Mouse (Mus musculus): ENCODE measurements around the gene Trim24.
"Not testable (repeated sequence)": the region's sequence is repeated elsewhere in the genome, so short reads cannot be mapped to it uniquely, and the experiment has no call there.

Gene Trim24

GRCm38 (mm10) chr6:37870245-37871136, at the start of gene Trim24:
TSS of gene Trim24 (plus strand) at chr6:37870811.
- peak; percentile 97 to 98 for DNase-seq (ENCODE audit: inconsistent age in 2 of 2, low spot score in 1 of 2)

DNA sequence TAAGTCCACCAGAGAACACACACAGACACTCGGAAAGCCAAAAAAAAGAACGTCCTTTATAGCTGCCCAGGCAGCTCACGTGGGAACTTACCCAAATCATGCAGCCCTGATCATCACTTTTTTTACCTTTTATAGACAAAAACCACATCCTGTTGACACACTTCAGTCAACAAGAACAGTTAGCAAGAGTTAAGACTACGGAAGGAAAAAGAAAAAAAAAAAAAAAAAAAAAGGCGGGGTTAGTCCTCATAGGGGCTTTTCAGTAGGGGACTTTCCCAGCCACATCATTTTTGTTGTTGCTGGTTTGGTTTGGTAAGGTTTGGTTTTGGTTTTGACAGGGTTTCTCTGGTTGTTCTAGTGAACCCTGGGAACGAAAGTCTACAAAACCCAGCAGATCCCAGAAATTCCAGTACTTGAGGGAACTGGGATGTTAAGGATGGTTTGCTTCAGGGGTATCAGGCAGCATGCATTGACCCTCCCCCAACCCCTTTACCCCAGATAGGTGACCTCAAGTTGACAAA, 49.0 kb upstream of the Trim24 start:
- no peak for DNase-seq (ENCODE audit: inconsistent age in 2 of 2, low spot score in 1 of 2)

GRCm38 (mm10) chr6:37822390-37822789, 48.2 kb upstream of the Trim24 start:
- no peak for DNase-seq (ENCODE audit: inconsistent age in 2 of 2, low spot score in 1 of 2)

- DNase-seq (ENCODE audit: inconsistent age in 2 of 2, low spot score in 1 of 2) = no peak
Measured at GRCm38 (mm10) chr6:37823731-37824130, 46.9 kb upstream of the Trim24 start.

DNA sequence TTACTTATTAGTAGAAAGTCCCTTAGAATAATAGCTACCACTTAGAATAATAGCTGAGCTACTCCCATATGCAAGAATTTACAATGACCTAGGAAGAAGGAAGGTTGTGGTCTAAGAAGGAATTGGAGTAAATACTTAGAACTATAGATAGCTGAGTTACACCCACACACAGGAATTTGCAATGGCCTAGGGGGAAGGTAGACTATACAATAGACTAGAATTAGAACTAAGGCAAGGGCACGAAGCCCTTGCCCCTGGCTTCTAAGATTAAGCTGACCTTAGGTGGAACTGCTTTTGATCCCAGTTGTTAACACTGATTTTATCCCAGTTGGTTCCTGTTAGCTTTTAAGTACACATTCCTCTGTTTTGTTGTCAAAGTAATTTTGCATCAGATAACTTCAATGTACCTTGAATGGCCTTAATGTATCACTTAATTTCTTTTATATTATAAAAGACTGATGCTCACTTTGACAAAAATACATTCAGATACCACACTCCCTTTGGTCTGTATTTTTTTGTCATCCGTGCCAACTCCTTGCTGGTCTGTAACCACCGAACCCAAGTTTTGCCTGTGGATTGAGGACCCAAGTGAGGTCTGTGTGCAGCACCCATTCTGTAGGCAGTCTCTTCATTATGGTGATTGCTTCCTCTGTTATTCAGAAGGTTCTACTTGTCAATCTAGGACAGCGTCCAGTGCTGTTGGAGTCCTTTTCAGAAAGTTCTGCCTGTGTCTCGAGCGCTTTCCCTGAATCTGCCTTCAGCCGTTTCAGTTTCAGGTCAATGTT, 45.1 kb upstream of the Trim24 start:
- DNase-seq (ENCODE audit: inconsistent age in 2 of 2, low spot score in 1 of 2) = not testable (repeated sequence)

DNA sequence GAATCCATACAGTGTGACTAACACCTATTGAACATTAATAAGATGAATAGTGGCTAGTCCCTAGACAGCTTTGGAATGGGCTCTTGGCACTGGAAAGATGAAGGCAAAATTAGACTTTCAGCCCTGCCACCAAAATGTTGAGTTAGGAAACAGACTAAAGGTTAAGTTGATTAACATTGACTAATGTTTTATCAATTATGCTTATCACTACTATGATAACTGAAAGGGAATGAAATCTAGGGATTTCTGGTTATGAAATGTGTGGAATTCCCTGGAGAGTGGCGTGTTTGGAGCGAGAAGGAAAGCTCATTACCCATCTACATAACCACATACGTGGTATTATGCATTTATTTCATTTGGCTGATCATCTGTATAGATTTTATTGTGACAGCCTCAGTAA, 41.7 kb upstream of the Trim24 start:
- no peak for DNase-seq (ENCODE audit: inconsistent age in 2 of 2, low spot score in 1 of 2)

GRCm38 (mm10) chr6:37829631-37830030, 41.0 kb upstream of the Trim24 start:
- DNase-seq (ENCODE audit: inconsistent age in 2 of 2, low spot score in 1 of 2) = no peak

DNA sequence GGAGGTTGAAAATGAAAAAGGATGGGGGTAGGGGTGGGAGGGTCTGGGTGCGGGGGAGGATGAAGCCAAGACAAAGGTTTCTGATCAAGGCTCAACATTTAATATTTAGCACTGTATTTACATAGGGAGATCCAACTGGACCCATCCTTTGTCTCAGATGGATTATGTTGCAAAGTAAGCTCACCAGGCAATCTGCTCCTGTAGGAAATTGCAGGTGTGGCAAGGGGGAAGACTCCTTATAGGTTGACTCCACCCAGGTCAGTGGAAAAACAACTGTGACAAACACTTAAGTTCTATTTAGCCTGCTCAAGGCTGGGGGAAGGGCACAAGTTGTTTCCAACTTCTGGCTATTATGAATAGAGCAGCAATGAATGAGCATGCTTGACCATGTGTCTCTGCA, 36.9 kb upstream of the Trim24 start:
- DNase-seq (ENCODE audit: inconsistent age in 2 of 2, low spot score in 1 of 2) = no peak

- not testable (repeated sequence) for DNase-seq (ENCODE audit: inconsistent age in 2 of 2, low spot score in 1 of 2)
Measured at GRCm38 (mm10) chr6:37836951-37837565, 33.6 kb upstream of the Trim24 start.

GRCm38 (mm10) chr6:37842779-37843605, 27.6 kb upstream of the Trim24 start:
- no peak for DNase-seq (ENCODE audit: inconsistent age in 2 of 2, low spot score in 1 of 2)

- no peak for DNase-seq (ENCODE audit: inconsistent age in 2 of 2, low spot score in 1 of 2)
Measured at GRCm38 (mm10) chr6:37843647-37844273, 26.9 kb upstream of the Trim24 start.

- not testable (repeated sequence) for DNase-seq (ENCODE audit: inconsistent age in 2 of 2, low spot score in 1 of 2)
Measured at GRCm38 (mm10) chr6:37844947-37845346, 25.7 kb upstream of the Trim24 start.

DNA sequence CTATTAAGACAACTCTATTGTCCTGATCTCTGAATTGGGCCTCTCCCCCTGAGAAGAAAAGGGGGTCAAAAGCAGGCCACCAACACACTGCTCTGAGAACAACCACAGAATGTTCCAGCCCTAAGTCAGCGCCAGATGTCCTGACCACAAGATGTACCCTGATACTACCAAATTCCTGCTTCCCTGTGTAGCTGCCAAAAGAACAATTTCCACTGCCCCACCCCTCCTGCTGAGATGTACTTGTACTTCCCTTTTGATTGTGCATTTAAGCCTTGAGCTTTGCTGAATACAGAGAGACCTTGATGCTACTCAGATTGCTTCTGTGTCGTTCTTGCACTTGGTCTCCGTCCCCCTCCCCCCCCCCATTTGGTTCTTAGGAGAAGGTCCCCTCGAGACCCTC, 23.1 kb upstream of the Trim24 start:
- not testable (repeated sequence) for DNase-seq (ENCODE audit: inconsistent age in 2 of 2, low spot score in 1 of 2)

DNA sequence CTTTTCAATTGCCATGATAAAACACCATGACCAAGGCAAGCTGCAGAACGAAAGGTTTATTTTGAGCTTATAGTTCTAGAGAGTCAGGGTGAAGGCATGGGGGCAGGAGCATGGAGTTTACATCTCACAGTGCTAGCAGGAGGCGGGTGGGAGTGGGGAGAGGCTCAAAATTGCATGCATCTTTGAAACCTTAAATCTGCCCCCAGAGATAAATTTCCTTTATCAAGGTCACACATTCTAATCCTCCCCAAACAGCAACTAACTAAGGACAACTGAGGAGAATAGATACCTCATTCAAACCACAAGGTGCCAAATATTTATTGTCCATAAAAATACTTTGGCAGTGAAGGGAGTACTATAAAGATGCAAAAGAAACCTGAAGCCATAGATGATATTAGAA, 19.3 kb upstream of the Trim24 start:
- DNase-seq (ENCODE audit: inconsistent age in 2 of 2, low spot score in 1 of 2) = no peak

DNA sequence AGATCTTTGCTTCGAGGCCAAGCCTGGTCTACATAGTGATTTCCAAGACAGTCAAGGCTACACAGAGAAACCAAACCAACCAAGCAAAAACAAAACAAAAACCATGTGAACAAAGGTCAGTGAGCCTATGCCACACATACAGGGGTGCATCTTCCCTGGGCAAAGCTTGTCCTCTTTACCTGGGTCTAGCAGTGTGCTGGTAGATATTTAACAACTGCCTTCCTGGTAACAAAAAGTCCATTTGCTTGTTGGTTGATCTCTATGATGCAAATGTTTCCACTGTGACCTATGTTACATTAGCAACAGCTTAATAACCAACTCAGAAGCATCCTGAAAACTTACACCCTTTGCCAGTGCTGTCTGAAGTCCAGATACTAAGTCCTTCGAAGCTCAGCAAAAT, 17.3 kb upstream of the Trim24 start:
- DNase-seq (ENCODE audit: inconsistent age in 2 of 2, low spot score in 1 of 2) = no peak

GRCm38 (mm10) chr6:37855384-37855783, 15.2 kb upstream of the Trim24 start:
- no peak for DNase-seq (ENCODE audit: inconsistent age in 2 of 2, low spot score in 1 of 2)

DNA sequence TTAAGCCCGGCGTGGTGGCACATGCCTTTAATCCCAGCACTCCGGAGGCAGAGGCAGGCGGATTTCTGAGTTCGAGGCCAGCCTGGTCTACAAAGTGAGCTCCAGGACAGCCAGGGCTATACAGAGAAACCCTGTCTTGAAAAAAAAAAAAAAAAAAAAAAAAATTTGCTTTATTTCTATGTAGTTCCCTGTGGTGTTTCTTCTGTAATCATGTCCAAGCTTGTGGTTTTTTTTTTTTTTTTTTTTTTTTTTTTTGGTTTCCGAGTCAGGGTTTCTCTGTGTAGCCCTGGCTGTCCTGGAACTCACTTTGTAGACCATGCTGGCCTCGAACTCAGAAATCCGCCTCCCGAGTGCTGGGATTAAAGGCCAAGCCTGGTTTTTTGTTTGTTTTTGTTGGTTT, 14.3 kb upstream of the Trim24 start:
- DNase-seq (ENCODE audit: inconsistent age in 2 of 2, low spot score in 1 of 2) = not testable (repeated sequence)

- DNase-seq (ENCODE audit: inconsistent age in 2 of 2, low spot score in 1 of 2) = no peak
Measured at GRCm38 (mm10) chr6:37857196-37857874, 13.3 kb upstream of the Trim24 start.

DNA sequence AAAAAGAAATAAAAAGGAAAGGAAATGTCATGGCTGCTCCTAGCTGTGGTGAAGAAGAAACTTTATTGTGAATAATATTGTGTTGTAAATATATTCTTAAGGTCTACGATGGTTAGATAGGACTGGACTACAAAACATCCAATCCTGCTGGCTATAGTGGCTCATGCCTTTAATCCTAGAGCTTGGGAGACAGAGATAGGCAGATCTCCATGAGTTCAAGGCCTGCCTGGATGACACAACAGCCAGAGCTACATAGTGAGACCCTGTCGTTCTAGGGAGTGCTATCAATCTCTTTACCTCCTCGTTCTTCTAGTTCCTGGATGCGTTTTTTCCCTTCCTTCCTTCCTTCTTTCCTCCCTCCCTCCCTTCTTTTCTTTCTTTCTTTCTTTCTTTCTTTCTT, 12.5 kb upstream of the Trim24 start:
- no peak for DNase-seq (ENCODE audit: inconsistent age in 2 of 2, low spot score in 1 of 2)
